Mouse (Mus musculus): Measurements from ENCODE around the gene Slc7a1. TPM values are rescaled to one million over a fixed set of nuclear protein-coding genes. Genes with fewer than 3 reads are reported as not detected.

The Slc7a1 gene
- total and polyA plus RNA-seq, 3 experiments = 20.5 to 78.3 (median 69.5) TPM

- H3K9ac ChIP-seq (ENCODE audit: insufficient read depth, low read depth) = no peak overlapping the region
Observed at GRCm38 (mm10) chr5:148354536-148354935, 45.2 kb downstream of the Slc7a1 start.

DNA sequence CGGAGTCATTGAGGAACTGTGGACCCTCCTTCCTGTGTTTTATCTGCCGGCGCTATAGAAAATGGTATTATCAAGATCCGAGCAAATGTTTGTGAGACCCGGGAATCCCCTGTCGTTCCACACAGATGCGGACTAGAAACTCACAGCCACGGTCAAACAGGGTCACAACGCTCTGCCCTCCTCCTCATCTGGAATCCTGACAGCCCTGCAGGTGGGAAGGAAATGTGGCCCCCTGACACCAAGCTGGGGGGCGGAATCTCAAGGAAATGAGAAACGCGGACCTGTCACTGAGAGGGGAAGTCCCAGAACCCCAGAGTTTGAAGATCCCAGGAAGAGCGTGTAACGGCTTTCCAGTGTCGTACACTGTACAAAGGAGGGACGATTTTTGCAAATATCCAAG lies 46.3 kb downstream of the Slc7a1 start:
- no peak overlapping the region for H3K4me2 ChIP-seq (ENCODE audit: insufficient read depth, low read depth, poor library complexity, severe bottlenecking)
- no peak overlapping the region for H3K9ac ChIP-seq (ENCODE audit: insufficient read depth, low read depth)
- TF ChIP-seq PAX5 (IDR thresholded peaks at IDR 0.05; ENCODE audit: low read length) = no peak
- TF ChIP-seq SIN3A (IDR thresholded peaks at IDR 0.05; ENCODE audit: low read length) = no peak
- no peak for TF ChIP-seq CHD1 (IDR thresholded peaks at IDR 0.05; ENCODE audit: low read depth, low read length)
- TF ChIP-seq ZKSCAN1 (IDR thresholded peaks at IDR 0.05; ENCODE audit: borderline replicate concordance, low read depth, low read length) = no peak
- no peak for TF ChIP-seq JUND (conservative IDR thresholded peaks at IDR 0.05; ENCODE audit: low read depth, low read length)
- no peak for TF ChIP-seq NELFE (IDR thresholded peaks at IDR 0.05; ENCODE audit: low read depth, low read length)
- no peak for TF ChIP-seq MEF2A (IDR thresholded peaks at IDR 0.05; ENCODE audit: borderline replicate concordance, low read depth, low read length)
- no peak for TF ChIP-seq ZMIZ1 (IDR thresholded peaks at IDR 0.05; ENCODE audit: low read depth, low read length)
- no peak for TF ChIP-seq ZC3H11A (IDR thresholded peaks at IDR 0.05; ENCODE audit: low read depth, low read length)
- no peak for TF ChIP-seq MXI1 (IDR thresholded peaks at IDR 0.05; ENCODE audit: low read depth, low read length)
- TF ChIP-seq ELF1 (IDR thresholded peaks at IDR 0.05; ENCODE audit: low read depth, low read length) = no peak
- TF ChIP-seq RCOR1 (conservative IDR thresholded peaks at IDR 0.05; ENCODE audit: low read depth, low read length) = no peak
- no peak for TF ChIP-seq IRF4 (IDR thresholded peaks at IDR 0.05; ENCODE audit: low read depth, low read length)
- TF ChIP-seq HCFC1 (IDR thresholded peaks at IDR 0.05; ENCODE audit: low read depth, low read length) = no peak
- H3K27ac ChIP-seq (ENCODE audit: insufficient read depth, low read depth) = no peak overlapping the region
- H3K36me3 ChIP-seq (replicated peaks in 1 of 2; ENCODE audit: control insufficient read depth in 1 of 2, insufficient read depth in 1 of 2, low read length in 1 of 2) = peaks cover 91 to 98% of the 10 kb centered on the region in 2 experiments
- no peak for DNase-seq (ENCODE audit: extremely low read depth)
- no peaks in the 10 kb centered on the region for H3K27me3 ChIP-seq (replicated peaks)
- no peak overlapping the region for H3K4me3 ChIP-seq (replicated peaks in 1 of 3; ENCODE audit: low read depth in 2 of 3, low read length in 2 of 3, poor library complexity in 1 of 3)
- in situ Hi-C loops (cut with MboI; ENCODE audit: low pct_ligation_motif_present, low pct_unique_long_range_greater_than_20kb, low sequenced_read_pairs) = no loop called here
- H3K4me1 ChIP-seq (ENCODE audit: control insufficient read depth in 1 of 2, insufficient read depth in 2 of 2) = no peaks in the 10 kb centered on the region; a peak in 1 of 4 replicates
- peaks cover 5% of the 10 kb centered on the region for H3K9me3 ChIP-seq (replicated peaks; ENCODE audit: low read length)
- dilution Hi-C loops (cut with MboI; ENCODE audit: extremely low pct_ligation_motif_present, extremely low pct_unique_long_range_greater_than_20kb, low sequenced_read_pairs) = no loop called here
- peaks cover 73% of the 10 kb centered on the region for H3K79me2 ChIP-seq (replicated peaks; ENCODE audit: control insufficient read depth, extremely low read depth, insufficient read depth, poor library complexity, severe bottlenecking)

More at GRCm38 (mm10) chr5:148354536-148354935, 45.2 kb downstream of the Slc7a1 start:
- in situ Hi-C loops (cut with MboI; ENCODE audit: low pct_ligation_motif_present, low pct_unique_long_range_greater_than_20kb, low sequenced_read_pairs) = no loop called here
- Histone ChIP-seq H3K27ac (ENCODE audit: insufficient read depth, low read depth) (no peak overlapping the region), H3K4me2 (ENCODE audit: insufficient read depth, low read depth, poor library complexity, severe bottlenecking) (no peak overlapping the region), H3K36me3 (replicated peaks in 1 of 2; ENCODE audit: control insufficient read depth in 1 of 2, insufficient read depth in 1 of 2, low read length in 1 of 2) (peaks cover 91 to 98% of the 10 kb centered on the region in 2 experiments), H3K79me2 (replicated peaks; ENCODE audit: control insufficient read depth, extremely low read depth, insufficient read depth, poor library complexity, severe bottlenecking) (peaks cover 75% of the 10 kb centered on the region), H3K27me3 (replicated peaks) (no peaks in the 10 kb centered on the region), H3K9me3 (replicated peaks; ENCODE audit: low read length) (peaks cover 5% of the 10 kb centered on the region), H3K4me1 (ENCODE audit: control insufficient read depth in 1 of 2, insufficient read depth in 2 of 2) (no peaks in the 10 kb centered on the region; a peak in 1 of 4 replicates), H3K4me3 (replicated peaks in 1 of 3; ENCODE audit: low read depth in 2 of 3, low read length in 2 of 3, poor library complexity in 1 of 3) (no peak overlapping the region)
- TF ChIP-seq MXI1 (IDR thresholded peaks at IDR 0.05; ENCODE audit: low read depth, low read length) = no peak
- no peak for TF ChIP-seq MAFK (IDR thresholded peaks at IDR 0.05; ENCODE audit: insufficient replicate concordance, low read length)
- TF ChIP-seq EP300 (IDR thresholded peaks at IDR 0.05; ENCODE audit: low read length) = no peak
- TF ChIP-seq RAD21 (IDR thresholded peaks at IDR 0.05; ENCODE audit: low read depth, low read length) = no peak
- no peak for TF ChIP-seq ZMIZ1 (IDR thresholded peaks at IDR 0.05; ENCODE audit: low read depth, low read length)
- TF ChIP-seq SMC3 (IDR thresholded peaks at IDR 0.05; ENCODE audit: low read depth, low read length) = no peak
- no peak for DNase-seq (ENCODE audit: extremely low read depth)
- dilution Hi-C loops (cut with MboI; ENCODE audit: extremely low pct_ligation_motif_present, extremely low pct_unique_long_range_greater_than_20kb, low sequenced_read_pairs) = no loop called here
